Comparison of ENCODE assay signal across 9 mouse cellular contexts in the genomic region with DNA sequence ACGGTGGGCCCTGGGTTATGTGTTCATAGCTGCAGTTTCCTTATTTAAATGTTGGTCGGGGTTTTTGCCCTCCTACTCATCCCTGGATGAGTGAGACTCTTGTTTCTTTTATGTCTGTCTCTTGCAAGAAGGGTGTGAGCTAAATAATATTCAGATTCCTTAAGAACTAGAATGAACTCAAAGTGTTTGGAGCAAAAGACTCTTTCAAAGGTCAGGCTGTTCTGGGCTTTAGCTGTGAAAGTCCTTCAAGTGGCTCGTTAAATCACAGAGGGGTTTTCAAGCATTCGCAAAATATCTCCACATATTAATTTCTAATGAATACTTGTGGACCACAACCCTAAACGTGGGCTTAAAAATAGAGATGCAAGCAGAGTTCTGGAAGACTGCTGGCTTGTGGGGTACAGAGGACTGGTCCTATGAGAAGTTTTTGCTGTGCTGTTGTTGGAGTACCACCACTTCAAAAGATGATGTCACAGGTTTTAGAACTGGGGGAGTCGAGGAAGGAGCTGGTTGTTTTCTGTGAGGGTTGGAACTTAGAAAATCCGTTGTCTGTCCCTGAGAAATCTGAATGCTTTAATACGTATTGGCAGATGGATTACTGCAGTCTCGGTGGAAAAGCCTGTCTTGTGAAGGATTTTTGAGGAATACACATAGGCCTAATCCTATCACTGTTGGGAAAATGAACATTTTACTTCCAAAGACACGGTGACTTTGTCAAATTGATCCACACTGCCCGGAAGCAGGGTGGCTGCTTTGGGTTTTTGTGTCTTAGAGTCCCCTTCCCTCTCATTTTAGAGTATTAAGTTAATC. TPM values are rescaled to one million over a fixed set of nuclear protein-coding genes. Genes with fewer than 3 reads are reported as not detected.
DNase-seq lines count a peak whose midpoint lies in the region; ATAC-seq and TF ChIP-seq lines count a peak whose summit lies in the region.
"Had no signal": no experiment of that assay in that cellular context is flagged by ENCODE, and none has a peak within 500 bp of the region (broad histone marks: within the 10 kb centered on the region; RNA-seq: fewer than 3 reads in every experiment).

No protein-coding gene starts in this region.

- no peak for DNase-seq in heart, adult 2 months
- DNase-seq in heart, postnatal 14 days = no peak
- DNase-seq in layer of hippocampus, postnatal 36 days = no peak
- no peak for DNase-seq in adrenal gland, postnatal 25 days

- WGBS in heart, adult 2 months = 42% methylated on average over 11 of the region's 11 CpGs
- WGBS in heart, embryonic 13.5 days = 44% methylated on average over 11 of the region's 11 CpGs
- WGBS in liver, embryonic 15.5 days (ENCODE audit: insufficient replicate concordance) = 37% methylated on average over 11 of the region's 11 CpGs

- no peaks in the 10 kb centered on the region for H3K9me3 ChIP-seq in ES-Bruce4 (replicated peaks; ENCODE audit: control insufficient read depth, insufficient read depth, low read length, poor library complexity, severe bottlenecking)
- H3K9me3 ChIP-seq in heart, embryonic 13.5 days = no peaks in the 10 kb centered on the region
- no peaks in the 10 kb centered on the region for H3K9me3 ChIP-seq in liver, embryonic 15.5 days (replicated peaks)

- H3K27me3 ChIP-seq in heart, adult 2 months (ENCODE audit: control insufficient read depth, insufficient read depth, low read length) = no peaks in the 10 kb centered on the region; the same call in 1 of the 2 replicates
- H3K27me3 ChIP-seq in ES-Bruce4 (ENCODE audit: control insufficient read depth, insufficient read depth, low read length, poor library complexity, severe bottlenecking) = no peaks in the 10 kb centered on the region
- no peaks in the 10 kb centered on the region for H3K27me3 ChIP-seq in heart, embryonic 13.5 days (replicated peaks)
- H3K27me3 ChIP-seq in liver, embryonic 15.5 days = peaks cover 85% of the 10 kb centered on the region

- no peak for TF ChIP-seq CTCF in heart, adult 2 months (IDR thresholded peaks at IDR 0.05)
- TF ChIP-seq CTCF in ES-Bruce4 (IDR thresholded peaks at IDR 0.05; ENCODE audit: low read depth, low read length) = no peak

- intact Hi-C loops in heart, adult 2 months (cut with DNase I) = loop anchor here (5.0 kb wide), 1 partner anchor 192 kb away; no protein-coding TSS in a partner anchor
- intact Hi-C loops in heart, postnatal 14 days (cut with DNase I) = loop anchor here (5.0 kb wide), 2 partner anchors 192 to 357 kb away; no protein-coding TSS in a partner anchor

- H3K4me2 ChIP-seq in heart, embryonic 13.5 days = peak overlapping the region; percentile 99
- H3K4me2 ChIP-seq in liver, embryonic 15.5 days = peak overlapping the region; percentile 91

- H3K4me1 ChIP-seq in heart, adult 2 months (ENCODE audit: control insufficient read depth, insufficient read depth, low read length) = peaks cover 4% of the 10 kb centered on the region; the same call in 1 of the 2 replicates
- no peaks in the 10 kb centered on the region for H3K4me1 ChIP-seq in ES-Bruce4 (ENCODE audit: control insufficient read depth, insufficient read depth, low read length)
- H3K4me1 ChIP-seq in heart, embryonic 13.5 days = peaks cover 47% of the 10 kb centered on the region
- H3K4me1 ChIP-seq in liver, embryonic 15.5 days (replicated peaks) = peaks cover 33% of the 10 kb centered on the region

- peak overlapping the region; percentile 76 for H3K4me3 ChIP-seq in heart, adult 2 months
- no peak overlapping the region for H3K4me3 ChIP-seq in ES-Bruce4 (ENCODE audit: low read depth, low read length)
- peak overlapping the region; percentile 85 for H3K4me3 ChIP-seq in heart, embryonic 13.5 days
- peak overlapping the region; percentile 68 for H3K4me3 ChIP-seq in liver, embryonic 15.5 days (replicated peaks)

- no peak for TF ChIP-seq EP300 in heart, adult 2 months (IDR thresholded peaks at IDR 0.05; ENCODE audit: insufficient read depth, low read depth, low read length)
- TF ChIP-seq EP300 in ES-Bruce4 (IDR thresholded peaks at IDR 0.05; ENCODE audit: insufficient read depth, low read depth, low read length) = no peak

- TF ChIP-seq POLR2A in heart, adult 2 months (IDR thresholded peaks at IDR 0.05; ENCODE audit: insufficient read depth, low read depth, low read length) = no peak
- TF ChIP-seq POLR2A in ES-Bruce4 (IDR thresholded peaks at IDR 0.05; ENCODE audit: insufficient read depth, low read length) = no peak

- peak overlapping the region; percentile 99 for H3K27ac ChIP-seq in heart, adult 2 months
- no peak overlapping the region for H3K27ac ChIP-seq in ES-Bruce4 (ENCODE audit: insufficient read depth, low read length)
- H3K27ac ChIP-seq in heart, embryonic 13.5 days (replicated peaks) = peak overlapping the region; percentile 97
- H3K27ac ChIP-seq in liver, embryonic 15.5 days (replicated peaks) = peak overlapping the region; percentile 92

- no peaks in the 10 kb centered on the region; the same call in 1 of the 2 replicates for H3K36me3 ChIP-seq in heart, adult 2 months (ENCODE audit: control insufficient read depth, insufficient read depth, low read length)
- no peaks in the 10 kb centered on the region for H3K36me3 ChIP-seq in ES-Bruce4 (ENCODE audit: control insufficient read depth, insufficient read depth, low read length, poor library complexity, severe bottlenecking)
- H3K36me3 ChIP-seq in heart, embryonic 13.5 days = no peaks in the 10 kb centered on the region
- H3K36me3 ChIP-seq in liver, embryonic 15.5 days (replicated peaks) = no peaks in the 10 kb centered on the region
- H3K36me3 ChIP-seq: G1E had no signal

- no peaks in the 10 kb centered on the region for H3K79me2 ChIP-seq in heart, adult 2 months (replicated peaks; ENCODE audit: control insufficient read depth, insufficient read depth, low read length)

- no peak for ATAC-seq in heart, embryonic 13.5 days (ENCODE audit: extremely low read depth, insufficient number of reproducible peaks, low FRiP score, low TSS enrichment)
- ATAC-seq in liver, embryonic 15.5 days (ENCODE audit: insufficient read depth) = no peak
- no peak for ATAC-seq in activated CD4-positive, CD25-positive, alpha-beta regulatory T cell, adult 4 months

- H3K9ac ChIP-seq in heart, adult 2 months (ENCODE audit: low read depth, low read length) = peak overlapping the region; percentile 47
- peak overlapping the region; percentile 99 for H3K9ac ChIP-seq in ES-Bruce4 (ENCODE audit: low read depth, poor library complexity, severe bottlenecking)
- peak overlapping the region; percentile 97 for H3K9ac ChIP-seq in heart, embryonic 13.5 days
- H3K9ac ChIP-seq in liver, embryonic 15.5 days = no peak overlapping the region

RNA-seq across cellular contexts. Expression of a gene that starts 1.7 kb away (rescaled TPM):
- 10 to 100 TPM; 15.4 to 21.7 TPM for total RNA-seq in heart, adult 2 months (2021)
- polyA plus RNA-seq in heart, adult 2 months (2012; rRNA removed) = 16.5 and 17.8 TPM in 2 replicates
- 10 to 100 TPM; 14.9 to 17.4 TPM for total RNA-seq in heart, postnatal 14 days (2021)
- 5.0 and 5.6 TPM in 2 replicates for polyA plus RNA-seq in ES-Bruce4 (2011; ENCODE audit: insufficient read depth, insufficient read length, low read depth, missing spikeins)
- polyA plus RNA-seq in heart, embryonic 13.5 days (2015; fragmentation: Nextera tagmentation; extraction: Ambion mirVana) = 0.24 and 0.29 TPM in 2 replicates
- 0.25 and 0.33 TPM in 2 replicates for polyA plus RNA-seq in liver, embryonic 15.5 days (2015; fragmentation: Nextera tagmentation; extraction: Ambion mirVana)
- polyA plus RNA-seq in activated CD4-positive, CD25-positive, alpha-beta regulatory T cell, adult 4 months (2017; shearing (Covaris generic)) = 10 to 100 TPM in 1 of 2 experiments, 1 to 10 TPM in 1; 4.3 to 12.9 TPM
- 10 to 100 TPM; 55.3 to 66.4 TPM for total RNA-seq in layer of hippocampus, postnatal 36 days (2021)
- total RNA-seq in adrenal gland, postnatal 25 days (2021) = 47.5 and 61.7 TPM in 2 replicates
- polyA plus RNA-seq: G1E had no signal

RNA-seq across cellular contexts. Expression of a gene that starts 2.1 kb away (rescaled TPM):
- not detected for total RNA-seq in heart, adult 2 months (2021)
- polyA plus RNA-seq in heart, adult 2 months (2012; rRNA removed) = not detected in 2 replicates
- total RNA-seq in heart, postnatal 14 days (2021) = not detected
- not detected in 2 replicates for polyA plus RNA-seq in ES-Bruce4 (2011; ENCODE audit: insufficient read depth, insufficient read length, low read depth, missing spikeins)
- polyA plus RNA-seq in heart, embryonic 13.5 days (2015; fragmentation: Nextera tagmentation; extraction: Ambion mirVana) = not detected in 2 replicates
- polyA plus RNA-seq in liver, embryonic 15.5 days (2015; fragmentation: Nextera tagmentation; extraction: Ambion mirVana) = not detected in 2 replicates
- not detected for polyA plus RNA-seq in activated CD4-positive, CD25-positive, alpha-beta regulatory T cell, adult 4 months (2017; shearing (Covaris generic))
- not detected for total RNA-seq in layer of hippocampus, postnatal 36 days (2021)
- not detected in 2 replicates for total RNA-seq in adrenal gland, postnatal 25 days (2021)
- total RNA-seq: G1E had no signal
- polyA plus RNA-seq: G1E had no signal

RNA-seq across cellular contexts. Expression of a gene that starts 58.2 kb away (rescaled TPM):
- not detected for total RNA-seq in heart, adult 2 months (2021)
- not detected in 2 replicates for polyA plus RNA-seq in heart, adult 2 months (2012; rRNA removed)
- not detected for total RNA-seq in heart, postnatal 14 days (2021)
- polyA plus RNA-seq in ES-Bruce4 (2011; ENCODE audit: insufficient read depth, insufficient read length, low read depth, missing spikeins) = not detected in 2 replicates
- polyA plus RNA-seq in heart, embryonic 13.5 days (2015; fragmentation: Nextera tagmentation; extraction: Ambion mirVana) = not detected in 2 replicates
- polyA plus RNA-seq in liver, embryonic 15.5 days (2015; fragmentation: Nextera tagmentation; extraction: Ambion mirVana) = not detected in 2 replicates
- not detected for polyA plus RNA-seq in activated CD4-positive, CD25-positive, alpha-beta regulatory T cell, adult 4 months (2017; shearing (Covaris generic))
- total RNA-seq in layer of hippocampus, postnatal 36 days (2021) = under 1 TPM; 0.40 to 0.48 TPM
- not detected in 2 replicates for total RNA-seq in adrenal gland, postnatal 25 days (2021)
- total RNA-seq: G1E had no signal
- polyA plus RNA-seq: G1E had no signal
